Mouse (Mus musculus) brain, embryonic 14.5 days (tissue): ENCODE measurements at regions not wholly inside any gene's neighbourhood (a gene's known extent, or its start where the extent isn't known, plus 50 kb on each side); places are given as distances from the start of the nearest gene placed in this dataset.
"Not testable (repeated sequence)": the region's sequence is repeated elsewhere in the genome, so short reads cannot be mapped to it uniquely, and the experiment has no call there.

Experiments
- CTCF ChIP-seq: fragments of 200-500 bp; IDR thresholded peaks from 2 replicates; pipeline ENCODE4 v1.5.1; 2012; ENCODE audit warnings: inconsistent platforms, mild to moderate bottlenecking, moderate library complexity, borderline replicate concordance; ENCODE audit not compliant: insufficient read depth, insufficient read length; ENCODE audit errors: extremely low read depth
- POLR2A ChIP-seq: fragments of 200-500 bp; IDR thresholded peaks from 2 replicates; pipeline ENCODE4 v1.6.1; 2012; ENCODE audit warnings: mild to moderate bottlenecking, inconsistent platforms, borderline replicate concordance; ENCODE audit not compliant: poor library complexity, insufficient read depth, insufficient read length, severe bottlenecking; ENCODE audit errors: extremely low read depth

- not testable (repeated sequence) for TF ChIP-seq CTCF, POLR2A
Measured at GRCm38 (mm10) chr12:117382727-117383126, 133.6 kb upstream of the Rapgef5 start.
